Mouse (Mus musculus) liver, embryonic 11.5 days (tissue): ENCODE results near the gene Hoxa3. TPM values are rescaled to one million over a fixed set of nuclear protein-coding genes. Genes with fewer than 3 reads are reported as not detected.

Source experiments
- ATAC-seq: fragments of 200-750 bp; cut with Nextera tagmentation; replicated peaks from 2 replicates; pipeline ENCODE4 v1.8.0; 2017; ENCODE audit warnings: moderate number of reproducible peaks, mild to moderate bottlenecking, moderate TSS enrichment, moderate library complexity; ENCODE audit not compliant: low FRiP score
- DNase-seq: peaks from one replicate; pipeline ENCODE4 v3.0.0-alpha.2; 2017; ENCODE audit warnings: low spot score
- H3K27ac ChIP-seq: fragments of 300-500 bp; sonication (generic); 2 replicates; pipeline ENCODE4 v1.5.1; 2014; ENCODE audit warnings: mild to moderate bottlenecking, low read depth, low read length, control low read depth
- H3K27me3 ChIP-seq: fragments of 300-500 bp; sonication (generic); replicated peaks from 2 replicates; pipeline ENCODE4 v1.6.1; 2014; ENCODE audit warnings: low read length, mixed read lengths; ENCODE audit not compliant: control insufficient read depth, insufficient read depth
- H3K36me3 ChIP-seq: fragments of 300-500 bp; sonication (generic); 2 replicates; pipeline ENCODE4 v1.6.1; 2014; ENCODE audit warnings: mild to moderate bottlenecking, low read length, moderate library complexity, mixed read lengths; ENCODE audit not compliant: control insufficient read depth, insufficient read depth
- H3K4me1 ChIP-seq: fragments of 300-500 bp; sonication (generic); replicated peaks from 2 replicates; pipeline ENCODE4 v1.6.1; 2014; ENCODE audit warnings: low read length, mixed read lengths; ENCODE audit not compliant: control insufficient read depth, insufficient read depth
- H3K4me2 ChIP-seq: fragments of 300-500 bp; sonication (generic); 2 replicates; pipeline ENCODE4 v1.6.1; 2014; ENCODE audit warnings: mild to moderate bottlenecking, control low read depth, moderate library complexity
- H3K4me3 ChIP-seq: fragments of 300-500 bp; sonication (generic); 2 replicates; pipeline ENCODE4 v1.5.1; 2014; ENCODE audit warnings: low read depth, low read length, control low read depth
- H3K9ac ChIP-seq: fragments of 300-500 bp; sonication (generic); 2 replicates; pipeline ENCODE4 v1.6.1; 2014; ENCODE audit warnings: low read depth, low read length, control low read depth
- H3K9me3 ChIP-seq: fragments of 300-500 bp; sonication (generic); 2 replicates; pipeline ENCODE4 v1.6.1; 2016; ENCODE audit warnings: low read length, inconsistent platforms, mixed read lengths; ENCODE audit not compliant: control insufficient read depth
- WGBS: fragments of 180-500 bp; shearing (Covaris S2); extraction: QIAGEN DNeasy Blood & Tissue Kit; methylation state at CpG from one replicate; pipeline ENCODE4 v1.1.7; 2014; 5-methylcytosine and 5-hydroxymethylcytosine counted together
- polyA plus RNA-seq: library from polyadenylated mRNA; unstranded; fragments of >200 nt; fragmentation: Nextera tagmentation; extraction: Ambion mirVana; gene quantifications from 2 replicates; pipeline ENCODE4 v1.2.1, GENCODE M21; 2014

The Hoxa3 gene
- polyA plus RNA-seq, 1 experiment from 2014 or later, result 2.9 TPM

DNA sequence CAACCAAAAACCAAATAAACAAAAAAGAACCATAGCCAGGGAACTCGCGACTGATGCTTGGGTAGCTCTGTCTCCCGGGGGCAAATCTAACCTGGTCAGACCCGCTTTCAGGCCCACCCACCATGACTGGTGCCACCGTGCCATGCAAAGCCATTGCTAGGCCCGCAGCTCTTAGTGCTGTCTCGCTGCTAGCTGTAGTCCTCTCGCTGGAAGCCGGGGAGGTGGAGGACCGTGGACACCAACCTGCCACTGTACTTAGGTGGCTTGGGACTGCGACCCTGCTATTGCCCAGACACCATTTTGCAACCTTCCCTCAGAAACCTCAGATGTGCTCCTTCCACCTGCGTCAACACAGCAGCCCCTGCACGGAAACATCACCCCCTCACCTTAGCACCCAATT, 1.2 kb downstream of the Hoxa3 start:
- Histone ChIP-seq H3K4me3 (peak overlapping the region; percentile 29), H3K27me3 (peaks cover 99% of the 10 kb centered on the region), H3K4me2 (peak overlapping the region; percentile 48)

DNA sequence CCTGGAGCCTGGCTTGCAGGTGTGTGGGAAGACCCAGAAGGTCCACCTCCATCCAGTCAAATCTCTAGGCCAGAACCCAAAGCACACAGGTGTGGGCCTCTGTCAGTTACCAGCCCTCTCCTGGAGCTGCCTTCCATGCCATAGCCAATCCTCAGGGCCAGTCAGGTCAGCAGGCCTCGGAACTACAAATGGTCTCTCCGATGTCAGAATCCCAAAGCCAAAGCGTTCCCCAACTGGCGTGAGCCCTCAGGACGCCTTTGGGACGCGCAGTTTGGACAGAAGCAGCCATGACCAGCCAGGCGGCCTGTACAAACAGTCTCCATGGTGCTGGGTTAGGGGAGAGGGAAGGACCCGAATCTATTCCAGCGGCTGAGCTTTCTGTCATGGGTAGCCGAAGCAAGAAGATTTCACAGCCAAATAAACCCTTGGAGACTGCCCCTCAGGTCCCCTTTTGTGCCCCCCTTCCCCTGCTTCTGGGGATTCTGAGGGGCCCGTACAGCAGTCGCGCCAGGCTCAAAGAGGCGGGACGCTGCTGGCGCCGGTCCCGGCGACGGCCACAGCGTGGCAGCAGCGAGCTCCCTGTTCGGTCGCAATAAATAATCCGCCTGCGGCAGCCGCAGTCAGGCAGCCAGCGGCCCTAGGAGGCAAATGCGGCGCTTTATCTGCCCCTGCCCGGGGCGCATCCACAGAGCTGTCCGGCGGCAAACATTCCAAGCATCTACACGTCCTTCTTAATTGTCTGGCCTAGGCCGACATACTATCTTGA, 1.8 kb downstream of the Hoxa3 start:
- no peaks in the 10 kb centered on the region; the same call in none of the 2 replicates for H3K4me1 ChIP-seq
- H3K4me3 ChIP-seq, result peak overlapping the region; percentile 29
- no peaks in the 10 kb centered on the region for H3K36me3 ChIP-seq
- 3% methylated on average over 37 of the region's 37 CpGs for WGBS
- no peak for DNase-seq
- ATAC-seq, result no peak; the same call in 1 of the 2 replicates
- peaks cover 99% of the 10 kb centered on the region for H3K27me3 ChIP-seq
- no peak overlapping the region for H3K9ac ChIP-seq
- no peaks in the 10 kb centered on the region for H3K9me3 ChIP-seq
- H3K4me2 ChIP-seq, result peak overlapping the region; percentile 48
- H3K27ac ChIP-seq, result no peak overlapping the region

More for the DNA sequence above, 1.2 kb downstream of the Hoxa3 start:
- DNase-seq (no peak), ATAC-seq (no peak)
- no peaks in the 10 kb centered on the region for H3K36me3 ChIP-seq
- no peak overlapping the region for H3K9ac ChIP-seq
- no peaks in the 10 kb centered on the region for H3K9me3 ChIP-seq
- H3K4me1 ChIP-seq, result no peaks in the 10 kb centered on the region; the same call in 1 of the 2 replicates
- WGBS, result 4% methylated on average over 13 of the region's 13 CpGs
- H3K27ac ChIP-seq, result no peak overlapping the region

DNA sequence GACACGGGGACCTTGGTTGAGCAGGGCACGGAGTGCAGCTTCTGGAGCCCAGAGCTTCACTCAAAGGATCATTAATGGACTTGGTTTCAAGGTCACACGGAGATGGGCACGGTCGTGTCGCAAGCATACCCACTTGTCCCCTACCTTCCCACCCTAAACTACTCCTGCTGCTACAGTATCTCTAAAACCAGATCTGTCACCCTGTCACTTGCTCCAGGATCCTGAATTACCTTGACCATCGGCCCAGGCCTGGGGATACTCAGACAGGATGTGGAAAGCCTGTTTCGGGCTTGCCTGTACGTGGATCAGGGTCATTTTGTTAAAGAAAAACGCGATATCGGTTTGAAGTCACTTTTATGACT, 3.5 kb downstream of the Hoxa3 start:
- H3K4me3 ChIP-seq, result no peak overlapping the region
- peak overlapping the region; percentile 49; the same call in 1 of the 2 replicates for H3K4me2 ChIP-seq
- 7% methylated on average over 12 of the region's 12 CpGs for WGBS
- peaks cover 99% of the 10 kb centered on the region for H3K27me3 ChIP-seq
- H3K9ac ChIP-seq, result no peak overlapping the region
- DNase-seq (no peak), ATAC-seq (no peak)
- no peaks in the 10 kb centered on the region; the same call in none of the 2 replicates for H3K4me1 ChIP-seq
- no peaks in the 10 kb centered on the region for H3K36me3 ChIP-seq
- H3K27ac ChIP-seq, result no peak overlapping the region
- H3K9me3 ChIP-seq, result no peaks in the 10 kb centered on the region

DNA sequence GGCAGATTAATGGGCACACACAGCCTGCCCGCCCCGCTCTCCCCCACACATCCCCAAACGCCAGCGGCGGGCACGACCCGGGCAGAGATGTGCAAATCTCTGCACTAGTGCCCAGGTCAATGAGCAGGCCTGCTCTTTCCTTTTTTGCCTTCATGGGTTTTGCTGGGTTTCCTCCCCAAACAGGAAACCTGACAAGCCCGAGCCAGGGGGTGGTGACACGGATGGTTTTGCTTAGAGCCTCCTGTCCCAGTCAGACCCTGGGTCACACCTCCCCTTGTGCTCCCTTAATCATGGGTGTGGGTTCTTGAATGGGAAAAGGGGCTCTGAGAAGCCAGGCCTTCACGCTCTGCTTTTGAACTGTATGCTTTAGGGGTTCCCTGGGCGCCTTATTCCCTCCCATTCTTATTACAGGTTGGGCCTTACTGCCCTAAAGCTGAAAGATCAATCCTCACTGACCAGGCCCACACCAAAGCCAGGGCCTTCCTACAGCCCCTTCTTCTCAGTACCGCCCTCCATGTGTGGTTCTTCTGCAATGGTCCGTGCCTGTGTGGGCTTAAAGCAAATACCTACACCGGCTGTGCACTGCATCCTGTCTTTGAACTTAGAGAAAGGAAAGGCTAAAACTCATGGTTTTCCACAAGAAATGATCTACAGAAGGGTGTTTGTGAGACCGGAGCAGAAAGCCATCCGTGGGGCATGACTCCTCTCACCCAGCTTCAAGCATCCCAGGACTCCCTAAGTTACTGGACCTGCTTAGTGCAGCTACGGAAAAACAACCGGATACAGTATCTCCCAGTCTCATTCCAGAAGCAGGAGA, 4.1 kb downstream of the Hoxa3 start:
- Histone ChIP-seq H3K9me3 (no peaks in the 10 kb centered on the region), H3K9ac (no peak overlapping the region), H3K27ac (no peak overlapping the region), H3K4me3 (peak overlapping the region; percentile 11), H3K36me3 (no peaks in the 10 kb centered on the region), H3K4me1 (no peaks in the 10 kb centered on the region; the same call in none of the 2 replicates), H3K4me2 (peak overlapping the region; percentile 49), H3K27me3 (peaks cover 99% of the 10 kb centered on the region)
- WGBS, result 8% methylated on average over 18 of the region's 18 CpGs
- DNase-seq (no peak), ATAC-seq (no peak)

DNA sequence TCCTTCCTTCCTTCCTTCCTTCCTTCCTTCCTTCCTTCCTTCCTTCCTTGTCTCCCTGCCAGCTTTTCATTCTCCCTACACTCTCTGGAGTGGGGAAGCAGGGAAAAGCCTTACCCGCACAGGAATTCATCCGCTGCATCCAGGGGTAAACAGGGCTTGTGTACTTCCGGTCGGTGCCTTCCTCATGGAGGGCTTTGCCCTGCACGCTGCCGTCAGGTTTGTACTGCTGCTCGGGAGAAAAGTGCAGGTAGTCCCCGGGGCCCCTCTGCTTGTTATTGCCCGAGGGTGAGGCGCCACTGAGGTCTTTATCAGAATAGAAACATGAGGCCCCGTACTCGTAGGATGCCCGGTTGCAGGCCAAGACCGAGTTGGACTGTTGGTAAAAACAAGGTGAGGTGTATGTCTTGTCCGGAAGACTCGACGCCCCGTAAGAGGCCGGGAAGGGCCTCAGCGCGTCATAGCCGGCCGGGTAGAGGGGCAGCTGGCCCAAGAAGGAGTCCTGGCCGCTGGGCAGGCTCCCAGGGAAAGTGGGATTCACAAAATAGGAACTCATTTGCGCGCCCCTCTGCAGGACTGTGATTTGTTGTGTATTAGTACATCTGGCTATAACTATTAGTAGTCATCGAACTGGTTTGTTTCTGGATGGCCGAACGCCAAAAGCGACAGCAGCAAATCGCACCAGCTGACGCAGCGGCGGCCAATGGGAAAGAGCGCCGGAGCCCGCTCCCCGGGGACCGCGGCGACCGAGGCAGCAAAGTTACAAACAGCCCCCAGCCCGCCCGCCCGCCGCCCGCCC, 4.9 kb downstream of the Hoxa3 start, which contains the start of gene Hoxa6:
Gene Hoxa6, minus strand, starts transcription at position 651 of the 796 bp plus-strand sequence.
- Histone ChIP-seq H3K4me3 (peak within 1 kb of the TSS; percentile 11), H3K27ac (no peak within 1 kb of the TSS), H3K9ac (no peak within 1 kb of the TSS), H3K36me3 (no peaks in the 10 kb centered on the region), H3K27me3 (peaks cover 99% of the 10 kb centered on the region), H3K4me2 (peak within 1 kb of the TSS; percentile 49), H3K4me1 (no peaks in the 10 kb centered on the region; the same call in none of the 2 replicates), H3K9me3 (no peaks in the 10 kb centered on the region)
- DNase-seq (no peak), ATAC-seq (no peak)
- 4% methylated on average over 47 of the region's 47 CpGs for WGBS

DNA sequence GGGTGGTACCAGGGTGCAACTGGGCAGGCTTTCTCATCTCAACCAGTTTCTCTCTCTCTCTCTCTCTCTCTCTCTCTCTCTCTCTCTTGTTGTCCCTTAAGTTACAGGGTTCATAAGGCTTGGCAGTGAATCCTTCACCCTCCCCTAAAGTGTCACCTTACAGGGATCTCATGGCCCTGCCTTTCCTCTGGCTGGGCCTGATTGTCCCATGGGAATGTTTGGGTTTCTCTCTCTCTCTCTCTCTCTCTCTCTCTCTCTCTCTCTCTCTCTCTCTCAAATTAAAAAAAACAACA, 5.5 kb downstream of the Hoxa3 start:
- Histone ChIP-seq H3K9ac (no peak overlapping the region), H3K4me3 (no peak overlapping the region), H3K36me3 (no peaks in the 10 kb centered on the region), H3K9me3 (no peaks in the 10 kb centered on the region), H3K27ac (no peak overlapping the region), H3K4me2 (no peak overlapping the region), H3K4me1 (no peaks in the 10 kb centered on the region; the same call in none of the 2 replicates), H3K27me3 (peaks cover 99% of the 10 kb centered on the region)
- DNase-seq (no peak), ATAC-seq (no peak)

DNA sequence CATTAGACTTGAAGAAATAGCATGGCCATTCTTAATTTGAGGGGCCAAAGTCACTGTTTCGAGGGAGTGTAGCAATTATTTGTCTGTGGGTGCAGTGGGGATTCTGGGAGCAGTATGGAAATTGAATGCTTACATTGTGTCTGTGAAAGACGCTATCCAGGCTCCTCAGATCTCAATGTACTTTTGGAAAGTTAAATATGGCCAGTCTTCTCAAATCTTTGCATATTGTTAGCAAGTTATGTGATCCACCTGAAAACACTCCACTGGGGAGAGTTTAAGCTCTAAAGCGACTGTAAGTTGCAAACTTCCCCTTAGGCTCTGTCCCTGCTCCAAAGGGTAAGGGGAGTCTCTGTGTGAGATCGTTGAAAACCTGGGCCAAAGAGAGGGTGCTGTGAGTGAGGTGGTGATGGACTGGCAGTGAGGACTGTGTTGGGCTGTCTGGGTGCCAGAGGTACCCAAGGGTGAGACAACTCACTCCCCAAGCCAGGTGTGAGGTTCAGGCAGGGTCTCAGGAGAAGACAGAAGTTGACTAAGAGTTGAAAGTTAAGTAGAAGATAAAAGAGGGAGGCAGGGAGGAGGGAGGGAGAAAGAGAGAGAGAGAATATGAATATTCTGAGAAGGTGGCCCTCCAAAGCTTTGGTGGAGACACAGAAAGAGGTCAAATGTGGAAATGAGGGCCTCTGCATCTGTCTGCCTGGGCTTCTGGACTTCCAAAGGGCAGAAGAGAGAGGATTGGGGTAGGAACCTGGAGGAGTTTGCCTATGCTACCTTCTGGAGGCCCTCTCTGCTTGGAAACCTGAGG, 6.1 kb downstream of the Hoxa3 start:
- H3K9ac ChIP-seq, result no peak overlapping the region
- H3K9me3 ChIP-seq, result no peaks in the 10 kb centered on the region
- 15% methylated on average over 4 of the region's 4 CpGs for WGBS
- ATAC-seq (no peak), DNase-seq (no peak)
- no peak overlapping the region for H3K4me3 ChIP-seq
- no peak overlapping the region; the same call in 1 of the 2 replicates for H3K27ac ChIP-seq
- no peak overlapping the region for H3K4me2 ChIP-seq
- H3K36me3 ChIP-seq, result no peaks in the 10 kb centered on the region
- H3K27me3 ChIP-seq, result peaks cover 99% of the 10 kb centered on the region
- H3K4me1 ChIP-seq, result no peaks in the 10 kb centered on the region; the same call in none of the 2 replicates
